Mouse (Mus musculus): ENCODE data around the gene Sertad4.

Sertad4 gene

GRCm38 (mm10) chr1:192855474-192856230, at the start of gene Sertad4:
Gene Sertad4 (minus strand): TSS chr1:192855756.
- DNase-seq = peak; percentile 25 to 43

GRCm38 (mm10) chr1:192901516-192901915, 46.0 kb upstream of the Sertad4 start:
- no peak for DNase-seq

- DNase-seq = no peak
These were observed 45.4 kb upstream of the Sertad4 start for GRCm38 (mm10) chr1:192900913-192901312.

- no peak for DNase-seq
These were observed 43.2 kb upstream of the Sertad4 start for GRCm38 (mm10) chr1:192898742-192899141.

GRCm38 (mm10) chr1:192897218-192897617, 41.7 kb upstream of the Sertad4 start:
- DNase-seq = no peak

DNA sequence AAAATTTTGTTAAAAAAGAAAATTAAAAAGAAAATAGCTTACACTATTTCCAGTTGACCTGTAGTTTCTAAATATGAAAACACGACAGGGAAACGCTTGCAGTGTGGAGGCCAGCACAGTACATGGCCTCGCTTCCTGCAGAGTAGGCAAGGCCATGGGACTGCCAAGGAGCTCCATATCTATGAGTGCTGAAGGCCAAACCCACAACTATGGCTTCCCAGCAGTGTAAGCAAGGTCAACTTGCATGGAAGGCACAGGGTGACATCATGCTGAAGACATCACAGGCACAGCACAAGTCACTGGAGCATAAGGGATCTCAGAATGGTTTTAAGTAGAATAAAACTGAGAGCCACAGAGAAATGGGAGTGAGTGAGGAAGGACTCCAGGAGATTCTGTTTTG, 40.5 kb upstream of the Sertad4 start:
- no peak for DNase-seq

- no peak for DNase-seq
These were observed 35.2 kb upstream of the Sertad4 start for GRCm38 (mm10) chr1:192890716-192891115.

DNA sequence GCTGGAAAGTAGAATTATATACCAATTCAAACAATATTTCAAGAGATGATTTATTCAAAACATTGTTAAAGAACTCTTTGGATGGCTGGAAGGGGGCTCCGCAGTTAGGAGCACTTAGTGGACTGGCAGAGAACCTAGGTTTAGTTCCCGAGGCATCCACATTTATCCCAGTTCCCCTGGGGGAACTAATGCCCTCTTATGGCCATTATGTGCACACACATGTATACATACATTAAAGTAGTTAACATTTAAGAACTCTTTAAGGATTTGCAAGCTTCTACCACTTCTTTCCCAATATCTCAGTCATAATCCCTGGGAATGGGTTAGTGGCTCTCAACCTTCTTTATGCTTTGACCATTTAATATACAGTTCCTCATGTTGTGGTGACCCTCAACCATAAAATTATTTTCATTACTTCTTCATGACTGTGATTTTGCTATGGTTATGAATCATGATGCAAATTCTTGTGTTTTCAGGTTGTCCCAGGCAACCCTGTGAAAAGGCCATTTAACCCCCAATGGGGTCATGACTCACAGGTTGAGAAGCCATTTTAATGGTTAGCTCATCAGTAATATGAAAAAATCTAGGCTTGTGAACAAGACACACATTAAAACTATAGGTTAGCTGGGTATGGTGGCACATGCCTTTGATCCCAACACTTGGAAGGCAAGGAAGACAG, 27.2 kb upstream of the Sertad4 start:
- no peak for DNase-seq

- no peak for DNase-seq
These were observed 24.6 kb upstream of the Sertad4 start for GRCm38 (mm10) chr1:192880130-192880529.

- no peak for DNase-seq
These were observed 23.6 kb upstream of the Sertad4 start for GRCm38 (mm10) chr1:192879086-192879580.

- DNase-seq = no peak
These were observed 17.3 kb upstream of the Sertad4 start for GRCm38 (mm10) chr1:192872841-192873240.

DNA sequence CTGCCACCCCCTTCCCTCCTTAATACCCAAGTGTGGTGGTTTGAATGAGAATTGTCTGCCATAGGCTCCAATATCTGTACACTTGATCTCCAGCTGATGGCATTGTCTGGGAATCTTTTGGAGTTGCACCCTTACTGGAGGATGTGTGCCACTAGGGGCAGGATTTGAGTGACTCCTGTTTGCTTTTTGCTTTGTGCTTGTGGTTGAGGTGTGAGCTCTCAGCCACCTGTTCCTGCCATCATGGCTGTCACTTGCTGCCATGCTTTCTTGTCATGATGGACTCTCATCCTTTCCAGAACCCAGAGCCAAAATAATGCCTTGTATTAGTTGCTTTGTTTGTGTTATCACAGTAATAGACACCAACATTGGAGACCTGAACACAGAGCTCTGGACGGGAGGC, 14.2 kb upstream of the Sertad4 start:
- DNase-seq = no peak

DNA sequence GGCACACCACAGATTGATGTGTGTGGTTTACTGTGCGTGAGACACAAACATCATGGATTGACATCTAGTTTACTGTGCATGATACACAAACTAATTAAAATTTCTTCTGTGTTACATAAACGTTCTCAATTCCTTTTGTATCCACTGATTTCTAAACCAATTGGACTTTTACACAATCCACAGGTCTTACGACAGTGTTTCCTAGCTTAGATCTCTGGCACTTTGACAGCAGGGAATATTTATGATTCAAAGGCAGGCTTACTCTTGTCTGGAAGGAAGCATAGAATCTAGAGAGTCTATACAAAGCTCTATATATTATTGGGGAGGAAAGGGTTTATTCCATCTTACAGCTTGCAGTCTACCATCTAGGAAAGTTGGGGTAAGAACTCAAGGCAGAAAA, 8.9 kb upstream of the Sertad4 start:
- DNase-seq = no peak

- no peak for DNase-seq
These were observed 5.9 kb upstream of the Sertad4 start for GRCm38 (mm10) chr1:192861305-192861960.

GRCm38 (mm10) chr1:192860273-192860672, 4.7 kb upstream of the Sertad4 start:
- DNase-seq = no peak

- DNase-seq = no peak
These were observed 2.0 kb upstream of the Sertad4 start for GRCm38 (mm10) chr1:192857582-192857981.

DNA sequence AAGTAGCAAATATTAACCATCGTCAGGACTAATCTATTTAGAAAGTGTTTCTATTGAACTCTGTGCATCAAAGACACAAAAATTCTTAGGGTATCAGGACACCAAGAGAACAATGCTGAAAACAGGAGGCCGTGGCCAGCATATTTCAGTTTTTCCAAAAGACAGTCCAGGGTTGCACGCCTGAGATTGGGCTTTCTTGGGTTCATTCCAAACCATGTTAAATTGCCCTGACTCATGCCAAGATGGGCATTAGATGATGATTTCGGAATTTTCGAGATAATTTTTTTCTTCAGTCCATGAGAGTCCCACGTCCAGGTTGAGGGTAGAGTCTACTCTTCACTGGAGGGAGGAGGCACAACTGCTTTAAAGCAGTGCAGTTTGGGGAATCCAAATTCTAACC, 1.4 kb upstream of the Sertad4 start:
- no peak for DNase-seq

DNA sequence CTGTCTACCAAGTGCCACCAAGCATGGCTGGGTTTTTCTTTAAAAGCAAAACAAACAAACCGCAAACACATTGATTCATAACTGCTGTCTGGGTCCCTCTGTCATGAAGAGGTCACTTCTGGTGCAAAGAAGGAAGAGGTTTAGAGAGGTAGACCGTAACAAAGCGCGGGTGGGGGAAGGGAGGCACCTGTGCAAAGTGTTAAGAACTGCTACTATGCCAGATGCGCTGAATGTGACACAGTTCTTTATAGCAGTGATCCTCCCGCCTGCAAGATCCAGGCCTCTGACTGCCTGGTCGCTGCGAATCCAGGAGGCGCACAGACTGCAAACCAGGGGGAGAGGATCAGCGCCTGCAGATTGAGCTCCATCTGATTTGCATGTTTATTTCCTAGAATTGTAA, 855 bp upstream of the Sertad4 start:
- peak; percentile 52 to 68 for DNase-seq

DNA sequence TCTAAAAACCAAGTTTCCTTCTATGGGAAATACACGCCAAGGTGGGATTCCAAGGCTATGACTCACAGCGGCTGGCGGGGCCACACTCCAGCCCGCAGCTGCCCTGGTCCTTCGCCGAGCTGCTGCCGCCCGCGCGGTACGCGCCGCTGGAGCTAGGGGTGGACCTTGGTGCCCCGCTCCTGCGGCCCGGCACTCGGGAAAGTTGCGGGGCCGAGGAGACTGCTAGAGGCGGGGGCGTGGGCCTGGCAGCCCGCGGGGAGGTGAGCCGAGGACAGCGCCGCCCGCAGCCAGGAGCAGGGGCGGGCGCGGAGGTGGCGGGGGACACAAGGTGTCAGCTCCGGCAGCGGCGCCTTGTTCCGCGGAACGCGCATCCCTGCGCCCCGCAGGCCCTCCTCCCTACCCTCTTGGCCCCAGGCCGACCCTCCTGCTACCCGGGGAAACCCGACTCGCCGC, 711 bp downstream of the Sertad4 start:
- DNase-seq = peak; percentile 15 to 41

DNA sequence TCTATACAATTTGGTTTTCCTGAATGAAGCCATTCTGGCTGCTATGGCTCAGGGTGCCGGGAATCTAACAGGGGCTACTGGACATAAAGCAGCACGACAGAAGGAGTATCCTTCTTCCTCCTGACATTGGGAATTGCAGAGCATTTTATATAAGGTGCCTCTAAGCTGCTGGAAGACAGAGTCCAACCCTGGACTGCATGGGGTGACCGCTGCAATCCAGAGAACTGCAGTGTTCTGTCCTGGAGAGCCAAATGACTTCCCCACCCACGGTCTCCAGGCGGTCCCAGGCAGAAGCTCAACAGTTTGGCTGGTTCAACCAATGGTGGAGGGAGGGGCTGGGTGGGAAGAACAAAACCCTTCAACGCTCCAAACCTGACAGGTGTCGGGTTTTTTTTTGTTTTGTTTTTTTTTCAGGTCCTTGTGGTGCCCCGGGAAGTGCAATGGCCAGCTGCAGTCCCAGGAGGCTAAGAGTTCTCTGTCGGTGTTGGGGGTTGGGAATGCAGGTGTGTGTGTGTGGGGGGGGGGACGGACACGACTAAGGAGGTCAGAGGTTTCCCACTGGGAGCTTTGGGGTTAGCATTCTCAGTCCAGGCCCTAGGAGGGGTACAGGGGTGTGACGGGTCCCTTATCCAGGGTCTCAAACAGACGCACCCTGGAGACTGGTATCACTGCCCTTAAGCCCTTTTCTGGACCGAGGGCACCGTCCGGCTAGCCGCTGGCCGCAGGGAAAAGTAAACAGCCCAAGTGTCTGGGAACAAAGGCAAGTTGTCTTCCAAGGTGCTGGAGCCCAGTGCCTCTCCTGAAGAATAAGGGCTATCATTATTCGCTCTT, 1.4 kb downstream of the Sertad4 start:
- DNase-seq = no peak

DNA sequence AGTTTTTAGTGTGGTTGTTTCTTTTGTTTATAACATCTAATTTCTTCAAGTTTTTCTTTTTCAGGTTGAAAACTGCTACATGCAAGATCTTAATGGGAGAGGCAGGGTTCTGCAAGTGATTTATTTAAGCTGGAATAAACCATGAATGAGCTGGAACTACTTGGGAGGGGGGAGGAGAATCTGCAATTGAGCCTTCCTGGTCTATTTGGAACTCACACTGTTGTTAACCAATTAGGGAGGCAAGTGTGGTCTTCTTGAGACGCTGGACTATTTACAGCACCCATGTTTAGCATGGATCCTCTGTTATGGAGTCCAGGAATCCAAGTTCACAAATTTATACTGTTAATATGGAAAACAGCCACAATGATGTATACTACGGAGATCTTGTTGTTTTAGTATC, 2.1 kb downstream of the Sertad4 start:
- no peak for DNase-seq

DNA sequence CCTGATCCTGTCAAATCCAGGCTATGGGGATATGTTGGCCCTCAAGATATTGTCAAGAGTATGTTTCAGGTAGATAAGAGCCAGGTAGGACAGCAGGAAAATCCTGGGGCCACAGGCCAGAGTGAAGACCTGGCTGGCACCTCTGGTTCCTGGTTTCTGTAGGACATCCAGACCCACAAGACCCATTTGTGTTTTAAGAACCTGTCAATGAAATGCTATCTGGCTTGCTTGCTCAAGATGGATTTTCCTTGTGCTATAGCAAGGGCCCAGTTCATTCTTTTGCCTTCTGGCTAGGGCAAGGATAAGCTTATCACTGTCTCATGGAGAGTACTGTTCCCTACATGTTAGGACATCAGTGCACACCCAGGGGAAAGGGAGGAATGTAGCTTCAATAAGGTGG, 3.5 kb downstream of the Sertad4 start:
- no peak for DNase-seq

DNA sequence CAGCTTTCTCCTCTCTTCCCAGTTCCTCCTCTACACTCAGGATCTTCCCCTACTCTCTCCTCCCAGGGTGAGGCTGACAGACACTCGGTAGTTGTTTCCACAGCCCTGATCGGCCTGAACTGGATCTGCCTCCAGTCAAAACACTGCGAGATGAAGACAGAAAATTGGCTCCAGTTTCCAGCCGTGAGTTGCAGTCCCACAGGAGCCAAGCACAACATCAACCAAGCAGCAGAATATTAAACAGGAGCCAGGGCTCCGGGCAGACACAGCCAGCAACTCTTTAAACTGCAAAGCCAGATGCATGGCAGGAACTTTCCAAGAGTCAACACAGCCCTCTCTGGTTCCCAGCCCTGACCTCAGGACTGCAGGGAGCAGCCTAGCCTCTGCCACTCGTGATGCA, 3.9 kb downstream of the Sertad4 start:
- no peak for DNase-seq

Measured in thymus, postnatal 36 days (tissue).